Mouse (Mus musculus) WW6 (cell line): ENCODE data around the gene Rmi2.
"Not testable (repeated sequence)": the region's sequence is repeated elsewhere in the genome, so short reads cannot be mapped to it uniquely, and the experiment has no call there.

Source experiments
- DNase-seq: peaks from one replicate; pipeline ENCODE4 v3.0.0-alpha.2; 2013; ENCODE audit warnings: low read depth, low spot score

Rmi2 gene

DNA sequence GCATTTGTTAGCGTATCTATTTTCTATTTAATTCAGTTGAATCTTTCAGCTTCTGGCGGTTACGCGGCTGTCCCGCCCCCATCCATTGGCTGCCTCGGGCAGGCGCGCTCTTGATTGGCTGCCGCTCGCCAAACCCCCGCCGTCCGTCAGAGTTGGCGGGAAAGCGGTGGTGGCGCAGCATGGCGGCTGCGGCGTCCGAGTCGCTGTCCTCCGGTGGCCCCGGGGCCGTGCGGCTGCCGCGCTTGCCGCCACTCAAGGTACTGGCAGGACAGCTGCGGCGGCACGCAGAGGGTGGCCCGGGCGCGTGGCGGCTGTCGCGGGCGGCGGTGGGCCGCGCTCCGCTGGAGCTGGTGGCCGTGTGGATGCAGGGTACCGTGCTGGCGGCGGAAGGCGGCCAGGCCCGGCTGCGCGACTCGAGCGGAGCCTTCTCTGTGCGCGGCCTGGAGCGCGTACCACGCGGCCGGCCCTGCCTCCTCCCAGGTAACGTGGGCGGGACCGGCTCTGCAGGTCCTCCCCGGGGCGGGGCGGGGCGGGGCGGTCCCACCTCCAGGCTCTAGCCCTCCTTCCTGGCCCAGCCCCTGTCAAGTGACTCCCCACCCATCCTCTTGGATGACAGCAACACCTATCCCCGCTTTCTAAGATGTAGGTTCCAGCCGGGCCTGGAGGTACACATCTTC is at the start of gene Rmi2:
Gene Rmi2, plus strand, starts transcription at position 149 of the 677 bp plus-strand sequence.
- DNase-seq = peak; percentile 55

DNA sequence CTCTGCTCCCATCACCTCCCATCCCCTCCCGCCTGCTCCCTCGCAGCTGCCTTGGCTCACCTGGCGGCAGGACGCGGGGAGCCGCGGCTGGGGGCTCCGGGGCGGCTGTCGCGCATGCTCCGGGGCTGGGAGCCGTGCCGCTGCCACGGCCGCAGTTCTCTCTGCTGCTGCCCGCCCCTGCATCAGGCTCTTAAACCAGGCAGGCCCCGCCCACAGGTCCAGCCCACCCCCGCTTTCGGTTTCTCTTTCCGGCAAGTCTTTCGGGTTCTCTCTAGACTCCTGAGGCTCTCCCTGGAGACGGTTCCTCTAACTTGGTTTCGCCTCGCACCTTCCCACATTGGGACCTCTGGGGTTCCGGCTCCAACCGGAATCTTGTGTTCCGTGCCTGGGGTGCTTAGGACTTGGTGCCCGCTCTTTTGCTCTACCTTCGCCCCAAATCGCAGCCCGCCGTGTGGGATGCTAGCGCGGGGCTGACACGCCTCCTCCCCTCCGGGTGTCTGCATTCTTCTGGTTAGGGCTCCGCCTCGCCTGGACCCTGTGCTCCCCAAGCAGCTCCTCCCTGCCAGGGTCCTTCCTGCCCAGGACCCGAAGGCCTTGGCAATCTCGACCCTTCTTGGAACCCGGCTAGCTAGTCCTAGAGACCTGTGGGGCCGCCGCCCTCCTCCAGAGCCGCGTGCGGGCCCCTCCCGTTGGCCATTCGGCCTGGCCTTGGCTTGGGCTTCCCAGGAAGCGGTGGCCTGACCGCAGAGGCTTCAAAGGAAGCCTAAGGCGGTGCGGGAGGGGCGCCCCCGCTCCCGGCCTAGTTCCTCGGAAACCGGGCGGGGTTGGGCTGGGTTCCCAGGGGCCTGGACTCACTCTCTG is 49.3 kb upstream of the Rmi2 start, which contains the start of gene Socs1:
Gene Socs1, minus strand, starts transcription at position 166 of the 861 bp plus-strand sequence.
- DNase-seq = peak; percentile 75

GRCm38 (mm10) chr16:10786288-10786687 is 48.6 kb upstream of the Rmi2 start:
- peak; percentile 65 for DNase-seq

DNA sequence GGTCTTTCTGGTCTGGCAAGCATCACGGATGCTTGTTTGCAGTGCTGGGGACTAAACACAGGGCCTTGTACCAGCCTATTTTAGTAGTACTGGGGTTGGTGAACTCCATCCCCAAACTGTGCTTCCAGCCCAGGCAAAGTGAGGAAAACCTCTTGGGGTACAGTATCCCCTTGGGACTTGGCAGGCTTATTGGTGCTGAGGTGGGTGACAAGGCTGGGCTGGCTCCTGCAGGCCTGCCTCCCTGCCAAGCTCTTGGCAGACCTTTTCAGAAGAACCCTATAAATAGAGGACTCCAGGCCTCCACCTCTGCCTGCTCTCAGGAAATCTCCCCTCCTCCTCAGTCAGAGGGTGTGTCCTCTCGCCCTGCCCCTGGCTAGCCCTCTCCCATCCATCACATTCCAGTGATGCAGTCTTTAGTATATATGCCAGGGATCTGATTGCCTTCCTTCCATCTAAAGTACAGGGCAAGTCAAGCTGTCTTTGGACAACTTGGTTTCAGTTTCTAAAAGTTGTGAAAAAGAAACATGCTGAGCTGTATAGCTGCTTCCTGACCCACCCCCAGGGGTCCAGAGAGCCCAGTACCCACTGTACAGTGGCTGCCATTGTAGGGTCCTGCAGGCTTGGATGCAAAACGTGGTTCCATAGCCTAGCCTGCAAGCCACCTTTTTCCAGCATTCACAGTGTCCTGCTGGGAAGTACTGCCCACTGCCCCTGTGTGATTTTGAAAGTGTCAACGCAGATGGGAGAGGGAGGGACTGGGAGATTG is 47.9 kb upstream of the Rmi2 start:
- no peak for DNase-seq

GRCm38 (mm10) chr16:10787548-10788058 is 47.3 kb upstream of the Rmi2 start:
- no peak for DNase-seq

DNA sequence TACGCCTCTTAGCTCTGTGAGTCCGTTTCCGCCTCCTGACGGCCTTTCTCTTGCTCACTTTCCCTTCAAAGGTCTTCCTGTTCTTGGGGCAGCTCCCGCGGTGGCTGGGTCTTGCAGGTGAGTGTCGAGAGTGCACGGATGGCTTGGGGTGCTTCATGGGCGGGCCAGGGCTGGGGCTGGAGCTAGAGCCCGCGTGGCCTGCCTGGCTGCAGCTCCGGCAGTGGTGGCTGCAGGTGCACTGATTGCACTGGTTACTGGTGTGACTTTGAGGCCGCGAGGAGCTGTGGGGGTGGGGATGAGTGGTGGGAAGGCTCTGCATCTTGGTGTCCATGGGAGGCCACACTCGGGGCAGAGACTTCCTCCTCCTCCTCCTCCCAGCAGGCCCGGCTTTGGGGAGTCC is 46.6 kb upstream of the Rmi2 start, which contains the start of gene Tnp2:
Gene Tnp2, minus strand, starts transcription at position 390 of the 400 bp plus-strand sequence.
- DNase-seq = no peak

DNA sequence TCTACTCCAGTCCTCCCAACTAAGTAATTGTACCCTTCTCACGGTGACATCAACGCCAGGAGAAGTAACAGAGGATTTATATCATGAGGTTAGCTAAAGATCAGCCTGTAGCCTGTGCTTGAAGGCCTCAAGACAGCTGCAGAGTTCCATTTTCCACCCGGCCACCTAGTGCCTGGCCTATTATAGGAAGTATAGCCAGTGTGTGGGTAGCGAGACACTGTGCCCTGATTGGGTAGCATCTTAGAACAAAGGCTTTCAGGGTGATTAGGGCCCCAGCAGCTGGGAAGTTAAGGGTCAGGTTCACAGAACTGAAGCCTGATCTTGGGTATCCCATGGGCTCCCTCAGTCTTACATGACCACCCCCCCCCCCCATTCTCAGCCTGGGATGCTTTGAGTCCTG is 46.0 kb upstream of the Rmi2 start:
- DNase-seq = no peak

GRCm38 (mm10) chr16:10790702-10791101 is 44.2 kb upstream of the Rmi2 start, which contains the start of gene Prm3:
Gene Prm3 (minus strand): TSS chr16:10790914.
- no peak for DNase-seq

DNA sequence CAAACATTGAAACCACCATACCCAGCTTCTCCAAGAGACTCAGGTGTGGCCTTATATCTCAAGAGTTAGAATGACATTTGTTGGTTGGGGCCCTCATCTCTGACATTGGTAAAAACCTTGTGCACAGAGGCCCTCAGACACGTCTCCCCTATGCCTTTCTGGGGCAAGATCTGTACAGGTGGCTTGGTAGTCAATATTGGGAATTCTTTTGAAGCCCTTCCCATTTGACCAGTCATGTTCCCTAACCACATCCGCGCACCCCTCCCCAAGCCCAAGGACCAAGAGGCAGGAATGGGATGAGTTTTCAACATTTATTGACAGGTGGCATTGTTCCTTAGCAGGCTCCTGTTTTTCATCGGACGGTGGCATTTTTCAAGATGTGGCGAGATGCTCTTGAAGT is 38.8 kb upstream of the Rmi2 start, which contains the start of gene Prm2:
Gene Prm2, minus strand, starts transcription at position 101 of the 400 bp plus-strand sequence.
- DNase-seq = no peak

GRCm38 (mm10) chr16:10802420-10802819 is 32.4 kb upstream of the Rmi2 start:
- DNase-seq = not testable (repeated sequence)

- DNase-seq = no peak
These were observed 28.9 kb upstream of the Rmi2 start, which contains the start of gene Prm1 for GRCm38 (mm10) chr16:10805789-10806527. Gene Prm1 (minus strand): TSS chr16:10805839.

GRCm38 (mm10) chr16:10810376-10810775 is 24.5 kb upstream of the Rmi2 start:
- DNase-seq = no peak

DNA sequence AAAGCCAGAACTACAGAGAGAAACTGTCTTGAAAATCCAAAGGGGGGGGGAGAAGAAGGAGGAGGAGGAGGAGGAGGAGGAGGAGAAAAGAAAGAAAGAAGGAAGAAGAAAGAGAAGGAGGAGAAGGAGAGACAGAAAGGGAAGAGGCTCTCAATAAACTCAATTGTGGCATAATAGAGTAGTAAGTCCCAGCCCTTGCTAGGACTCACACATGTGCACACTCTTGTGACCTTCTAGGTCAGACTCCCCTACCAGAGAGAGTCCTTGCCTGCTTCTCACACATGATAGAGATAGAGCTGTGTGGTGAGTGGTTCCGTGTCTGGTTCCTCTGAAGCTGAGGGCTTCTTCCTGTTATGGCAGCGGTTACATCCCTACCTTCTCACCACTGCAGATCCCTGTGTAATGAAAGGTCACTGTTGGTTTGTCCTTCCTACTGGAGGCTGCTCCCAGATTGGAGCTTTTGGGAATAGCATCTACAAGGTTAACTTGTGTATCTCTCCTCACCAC is 21.9 kb upstream of the Rmi2 start, which contains the start of gene Gm11172:
Gene Gm11172, plus strand, starts transcription at position 51 of the 507 bp plus-strand sequence.
- no peak for DNase-seq

- DNase-seq = no peak
These were observed 21.1 kb upstream of the Rmi2 start for GRCm38 (mm10) chr16:10813726-10814125.

DNA sequence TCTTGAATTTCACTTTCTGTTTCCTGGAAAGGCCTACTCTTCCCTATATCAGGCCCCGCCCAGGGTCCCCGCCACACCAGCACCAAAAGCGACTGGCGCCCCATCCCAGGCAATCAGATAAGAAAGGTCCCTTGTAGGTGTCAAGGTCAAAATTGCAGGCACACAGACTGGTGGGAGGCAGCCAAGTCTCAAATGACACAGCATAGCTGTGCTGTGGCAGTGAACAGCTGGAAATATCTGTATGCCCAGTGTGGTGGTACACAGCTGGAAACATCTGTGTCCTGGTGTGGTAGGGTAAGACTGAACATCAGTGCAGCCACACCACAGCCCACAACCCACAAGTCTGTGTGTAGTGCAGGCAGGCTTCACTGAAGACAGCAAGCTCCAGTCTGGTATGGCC is 20.0 kb upstream of the Rmi2 start:
- DNase-seq = no peak

DNA sequence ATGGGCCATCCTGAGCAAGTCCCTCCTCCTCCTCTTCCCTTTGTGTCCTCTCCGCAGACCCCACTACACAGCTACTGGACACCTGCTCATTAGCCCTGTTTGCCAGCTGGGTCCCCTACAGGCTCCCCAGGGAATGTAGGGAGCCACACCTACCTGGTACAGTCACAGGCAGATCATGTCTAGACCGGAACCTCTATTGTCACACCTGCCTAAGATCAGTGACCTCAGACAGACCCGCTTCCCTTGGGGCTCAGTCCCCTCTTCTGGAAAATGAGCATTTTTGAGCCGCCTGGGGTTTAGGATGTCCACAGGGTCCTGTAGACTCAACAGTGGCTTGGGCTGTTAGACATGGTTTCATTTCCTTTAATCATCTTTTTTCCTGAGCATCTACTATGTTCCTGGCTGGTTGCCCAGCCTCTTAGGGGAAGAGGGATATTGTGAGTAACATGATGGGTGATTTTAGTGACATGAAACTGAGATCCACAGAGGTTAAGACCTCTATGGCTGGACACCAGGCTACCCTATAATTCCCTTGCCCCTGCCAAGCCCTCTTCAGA is 16.2 kb upstream of the Rmi2 start:
- DNase-seq = no peak

DNA sequence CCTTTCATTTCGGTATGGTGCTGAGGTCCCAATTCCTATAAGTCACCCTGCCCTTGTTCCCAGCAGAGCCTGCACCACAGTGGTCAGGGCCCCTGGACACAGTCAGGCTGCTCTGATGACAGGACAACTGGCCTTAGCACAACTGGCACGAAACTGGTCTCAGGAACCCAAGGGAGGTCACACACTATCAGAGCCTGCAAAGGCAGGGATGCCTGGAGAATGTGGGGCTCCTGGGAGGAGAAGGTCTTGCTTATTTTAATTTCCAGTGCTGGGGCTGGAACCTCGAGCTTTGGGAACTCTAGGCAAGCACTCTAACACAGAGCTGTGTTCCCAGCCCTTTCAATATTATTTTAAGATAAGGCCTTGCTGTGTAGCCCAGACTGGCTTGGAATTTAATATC is 14.9 kb upstream of the Rmi2 start:
- DNase-seq = no peak

DNA sequence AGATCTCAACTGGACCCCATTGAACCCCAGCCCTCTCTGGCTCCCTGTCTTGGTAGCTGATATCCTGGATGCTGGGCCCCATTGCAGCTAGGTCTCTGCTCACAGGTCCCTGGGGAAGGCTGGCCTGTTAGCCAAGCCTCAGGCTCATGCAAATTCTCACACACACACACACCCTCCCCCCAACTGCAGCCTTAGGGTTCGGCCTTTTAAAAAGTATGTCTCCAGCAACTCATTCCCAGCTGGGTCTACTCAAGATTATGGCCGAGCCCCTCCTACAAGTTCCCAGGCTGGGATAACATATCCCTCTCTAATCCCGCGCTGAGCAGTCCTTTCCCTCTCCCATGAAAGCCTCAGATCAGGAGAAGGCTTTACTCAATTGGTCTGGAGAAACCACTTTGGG is 13.5 kb upstream of the Rmi2 start:
- no peak for DNase-seq

GRCm38 (mm10) chr16:10824536-10824935 is 10.3 kb upstream of the Rmi2 start:
- DNase-seq = no peak

GRCm38 (mm10) chr16:10825840-10826239 is 9.0 kb upstream of the Rmi2 start:
- DNase-seq = no peak
